Mouse (Mus musculus) midbrain, embryonic 11.5 days (tissue): ENCODE results near the gene Btbd2. TPM values are rescaled to one million over a fixed set of nuclear protein-coding genes. Genes with fewer than 3 reads are reported as not detected.
A peak's percentile ranks its signal among the peaks of the same experiment; 100 is the strongest.

Experiments
- ATAC-seq: fragments of 200-750 bp; cut with Nextera tagmentation; 2 replicates; pipeline ENCODE4 v1.8.0; 2017; ENCODE audit warnings: moderate TSS enrichment, moderate library complexity; ENCODE audit not compliant: low FRiP score
- DNase-seq: peaks from one replicate; pipeline ENCODE4 v3.0.0; 2015; ENCODE audit warnings: low spot score; ENCODE audit errors: missing footprints
- H3K27ac ChIP-seq: fragments of 300-500 bp; sonication (generic); 2 replicates; pipeline ENCODE4 v1.5.1; 2014; ENCODE audit warnings: low read depth, low read length
- H3K27me3 ChIP-seq: fragments of 300-500 bp; sonication (generic); 2 replicates; pipeline ENCODE4 v1.6.1; 2014; ENCODE audit warnings: mild to moderate bottlenecking, low read length, moderate library complexity, mixed read lengths; ENCODE audit not compliant: control insufficient read depth, insufficient read depth
- H3K36me3 ChIP-seq: fragments of 300-500 bp; sonication (generic); 2 replicates; pipeline ENCODE4 v1.6.1; 2014; ENCODE audit warnings: mild to moderate bottlenecking, low read length, moderate library complexity, mixed read lengths; ENCODE audit not compliant: control insufficient read depth, insufficient read depth
- H3K4me1 ChIP-seq: fragments of 300-500 bp; sonication (generic); 2 replicates; pipeline ENCODE4 v1.6.1; 2014; ENCODE audit warnings: low read length; ENCODE audit not compliant: control insufficient read depth, insufficient read depth
- H3K4me2 ChIP-seq: fragments of 300-500 bp; sonication (generic); 2 replicates; pipeline ENCODE4 v1.6.1; 2014; ENCODE audit warnings: mild to moderate bottlenecking, moderate library complexity
- H3K4me3 ChIP-seq: fragments of 300-500 bp; sonication (generic); 2 replicates; pipeline ENCODE4 v1.5.1; 2014; ENCODE audit warnings: low read depth, low read length
- H3K9ac ChIP-seq: fragments of 300-500 bp; sonication (generic); 2 replicates; pipeline ENCODE4 v1.6.1; 2014; ENCODE audit warnings: low read length
- H3K9me3 ChIP-seq: fragments of 300-500 bp; sonication (generic); 2 replicates; pipeline ENCODE4 v1.6.1; 2016; ENCODE audit warnings: low read length; ENCODE audit not compliant: control insufficient read depth
- WGBS: fragments of 180-500 bp; shearing (Covaris S2); extraction: QIAGEN DNeasy Blood & Tissue Kit; methylation state at CpG from one replicate; pipeline ENCODE4 v1.1.7; 2014; 5-methylcytosine and 5-hydroxymethylcytosine counted together
- polyA plus RNA-seq: library from polyadenylated mRNA; unstranded; fragments of >200 nt; fragmentation: Nextera tagmentation; extraction: Ambion mirVana; gene quantifications from 2 replicates; pipeline ENCODE4 v1.2.1, GENCODE M21; 2014

Gene Btbd2
- polyA plus RNA-seq, 1 experiment from 2014 or later = 51.7 TPM

- WGBS = 58% methylated on average over 16 of the region's 16 CpGs
- Histone ChIP-seq H3K4me1 (peaks cover 20% of the 10 kb centered on the region), H3K4me3 (peak overlapping the region; percentile 90), H3K9ac (peak overlapping the region; percentile 59), H3K9me3 (no peaks in the 10 kb centered on the region), H3K4me2 (peak overlapping the region; percentile 72), H3K27me3 (no peaks in the 10 kb centered on the region), H3K36me3 (no peaks in the 10 kb centered on the region), H3K27ac (peak overlapping the region; percentile 93)
- DNase-seq (no peak), ATAC-seq (no peak)
These were observed 35.8 kb downstream of the Btbd2 start for GRCm38 (mm10) chr10:80620796-80621689.

- Histone ChIP-seq H3K9ac (no peak overlapping the region), H3K4me1 (peaks cover 20% of the 10 kb centered on the region), H3K9me3 (no peaks in the 10 kb centered on the region), H3K27me3 (no peaks in the 10 kb centered on the region), H3K36me3 (peaks cover 3% of the 10 kb centered on the region; the same call in 1 of the 2 replicates), H3K27ac (no peak overlapping the region), H3K4me3 (no peak overlapping the region), H3K4me2 (no peak overlapping the region)
- no peak for DNase-seq
- no peak for ATAC-seq
- 84% methylated on average over 9 of the region's 9 CpGs for WGBS
These were observed 36.5 kb downstream of the Btbd2 start for GRCm38 (mm10) chr10:80620365-80620764.

GRCm38 (mm10) chr10:80619465-80620244, 37.2 kb downstream of the Btbd2 start:
- Histone ChIP-seq H3K27me3 (no peaks in the 10 kb centered on the region), H3K4me1 (peaks cover 20% of the 10 kb centered on the region), H3K36me3 (peaks cover 4% of the 10 kb centered on the region), H3K9ac (no peak overlapping the region), H3K27ac (no peak overlapping the region), H3K9me3 (no peaks in the 10 kb centered on the region), H3K4me2 (no peak overlapping the region), H3K4me3 (no peak overlapping the region)
- WGBS = 30% methylated on average over 8 of the region's 8 CpGs
- ATAC-seq (no peak), DNase-seq (no peak)

GRCm38 (mm10) chr10:80618181-80618580, 38.7 kb downstream of the Btbd2 start:
- Histone ChIP-seq H3K4me2 (no peak overlapping the region), H3K27me3 (no peaks in the 10 kb centered on the region), H3K9me3 (no peaks in the 10 kb centered on the region), H3K4me3 (no peak overlapping the region), H3K36me3 (peaks cover 7% of the 10 kb centered on the region), H3K27ac (no peak overlapping the region), H3K4me1 (peaks cover 7% of the 10 kb centered on the region), H3K9ac (no peak overlapping the region)
- ATAC-seq (no peak), DNase-seq (no peak)
- 83% methylated on average over 9 of the region's 9 CpGs for WGBS

- no peak for DNase-seq
- Histone ChIP-seq H3K27me3 (no peaks in the 10 kb centered on the region), H3K4me2 (no peak overlapping the region), H3K36me3 (peaks cover 7% of the 10 kb centered on the region), H3K4me3 (no peak overlapping the region), H3K27ac (no peak overlapping the region), H3K9ac (no peak overlapping the region), H3K4me1 (no peaks in the 10 kb centered on the region), H3K9me3 (no peaks in the 10 kb centered on the region)
- 90% methylated on average over 6 of the region's 6 CpGs for WGBS
- no peak for ATAC-seq
These were observed 42.5 kb downstream of the Btbd2 start for GRCm38 (mm10) chr10:80614351-80614750.

- peaks cover 7% of the 10 kb centered on the region for H3K36me3 ChIP-seq
- WGBS = 88% methylated on average over 3 of the region's 3 CpGs
- no peaks in the 10 kb centered on the region for H3K9me3 ChIP-seq
These were observed 43.0 kb downstream of the Btbd2 start for GRCm38 (mm10) chr10:80613821-80614220.

GRCm38 (mm10) chr10:80611905-80612304, 45.0 kb downstream of the Btbd2 start:
- H3K27me3 ChIP-seq = no peaks in the 10 kb centered on the region
- H3K36me3 ChIP-seq = peaks cover 16% of the 10 kb centered on the region
- H3K9ac ChIP-seq = no peak overlapping the region
- H3K4me1 ChIP-seq = no peaks in the 10 kb centered on the region
- WGBS = 93% methylated on average over 3 of the region's 3 CpGs
- DNase-seq = no peak
- no peak overlapping the region for H3K27ac ChIP-seq
- no peak overlapping the region for H3K4me2 ChIP-seq
- no peaks in the 10 kb centered on the region for H3K9me3 ChIP-seq
- H3K4me3 ChIP-seq = no peak overlapping the region
- ATAC-seq = no peak

More at GRCm38 (mm10) chr10:80613821-80614220, 43.0 kb downstream of the Btbd2 start:
- Histone ChIP-seq H3K4me2 (no peak overlapping the region), H3K27me3 (no peaks in the 10 kb centered on the region), H3K27ac (no peak overlapping the region), H3K9ac (no peak overlapping the region), H3K4me3 (no peak overlapping the region), H3K4me1 (no peaks in the 10 kb centered on the region)
- DNase-seq = no peak
- no peak for ATAC-seq

GRCm38 (mm10) chr10:80611024-80611423, 45.8 kb downstream of the Btbd2 start:
- peak; percentile 28; the same call in 1 of the 2 replicates for ATAC-seq

More at GRCm38 (mm10) chr10:80611024-80611423, 45.8 kb downstream of the Btbd2 start:
- Histone ChIP-seq H3K27me3 (no peaks in the 10 kb centered on the region), H3K4me3 (no peak overlapping the region), H3K9me3 (no peaks in the 10 kb centered on the region), H3K4me2 (no peak overlapping the region), H3K9ac (no peak overlapping the region), H3K27ac (no peak overlapping the region), H3K36me3 (peaks cover 24% of the 10 kb centered on the region), H3K4me1 (no peaks in the 10 kb centered on the region)
- DNase-seq = peak; percentile 88
- WGBS = 78% methylated on average over 4 of the region's 4 CpGs
